Mouse (Mus musculus): Measurements from ENCODE around the gene Trp53inp2.

Gene Trp53inp2

DNA sequence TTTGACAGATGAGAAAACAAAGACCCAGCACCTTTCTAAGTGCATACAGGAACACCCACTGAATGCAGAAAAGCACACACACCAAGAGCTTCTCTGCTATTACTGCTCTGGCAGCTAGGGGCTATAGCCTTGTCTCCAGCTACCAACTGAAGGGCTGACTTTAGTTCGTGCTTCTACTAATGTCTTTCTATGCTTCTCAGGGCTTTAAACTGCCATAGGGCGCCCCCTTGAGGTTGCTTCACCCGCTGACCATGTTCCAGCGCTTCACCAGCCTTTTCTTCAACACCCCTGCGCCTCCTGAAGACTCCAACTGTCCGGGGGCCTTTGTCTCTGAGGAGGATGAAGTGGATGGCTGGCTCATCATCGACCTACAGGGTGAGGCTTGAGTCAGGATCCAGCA lies 4.2 kb downstream of the Trp53inp2 start:
- DNase-seq (ENCODE audit: low read depth, low spot score) = peak; percentile 74

DNA sequence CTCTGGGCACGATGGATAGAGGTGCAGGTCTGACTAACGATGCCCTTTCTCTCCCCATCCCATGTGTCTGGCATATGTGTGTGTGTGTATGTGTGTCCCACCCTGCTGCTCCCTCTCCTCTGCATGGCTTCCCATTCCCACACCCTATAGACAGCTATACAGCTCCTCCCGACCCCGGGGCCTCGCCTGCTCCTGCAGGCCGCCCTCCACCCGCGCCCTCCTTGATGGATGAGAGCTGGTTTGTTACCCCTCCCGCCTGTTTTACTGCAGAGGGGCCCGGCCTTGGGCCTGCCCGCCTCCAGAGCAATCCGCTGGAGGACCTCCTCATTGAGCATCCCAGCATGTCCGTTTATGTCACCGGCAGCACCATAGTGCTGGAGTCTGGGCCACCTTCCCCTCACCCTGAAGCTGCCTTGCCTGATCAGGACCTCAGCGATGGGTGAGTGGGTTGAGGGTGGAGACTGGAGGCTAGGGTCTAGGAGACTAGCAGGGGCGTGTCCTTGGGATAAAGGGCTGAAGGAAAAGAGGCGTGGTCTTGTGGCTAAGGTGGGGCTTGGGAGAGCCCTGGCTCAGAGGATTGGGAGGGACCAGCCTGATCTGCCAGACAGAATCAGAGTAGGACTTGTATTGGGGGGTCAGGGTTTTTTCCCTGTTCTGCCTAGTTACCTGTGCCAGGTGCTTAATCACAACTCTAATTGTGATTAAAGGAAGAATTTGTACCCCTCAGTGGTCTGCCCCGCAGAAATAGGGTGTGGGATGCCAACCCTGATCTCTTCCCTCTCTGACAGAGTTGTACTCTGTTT lies 5.1 kb downstream of the Trp53inp2 start:
- no peak for DNase-seq (ENCODE audit: low read depth, low spot score)

DNA sequence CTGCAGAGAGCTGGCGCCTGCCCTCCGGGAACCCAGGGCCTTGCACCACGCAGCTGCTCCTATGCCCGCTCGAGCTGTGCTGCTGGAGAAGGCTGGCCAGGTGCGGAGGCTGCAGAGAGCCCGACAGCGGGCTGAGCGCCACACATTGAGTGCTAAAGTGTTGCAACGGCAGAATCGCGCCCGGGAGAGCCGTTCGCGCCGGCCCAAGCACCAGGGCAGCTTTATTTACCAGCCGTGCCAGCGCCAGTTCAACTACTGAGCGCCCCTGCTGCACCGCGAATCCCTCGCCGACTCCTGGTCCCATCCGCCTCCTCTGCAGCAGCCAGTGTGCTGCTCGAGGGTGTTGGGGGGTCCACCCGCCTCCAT lies 5.7 kb downstream of the Trp53inp2 start:
- DNase-seq (ENCODE audit: low read depth, low spot score) = no peak

DNA sequence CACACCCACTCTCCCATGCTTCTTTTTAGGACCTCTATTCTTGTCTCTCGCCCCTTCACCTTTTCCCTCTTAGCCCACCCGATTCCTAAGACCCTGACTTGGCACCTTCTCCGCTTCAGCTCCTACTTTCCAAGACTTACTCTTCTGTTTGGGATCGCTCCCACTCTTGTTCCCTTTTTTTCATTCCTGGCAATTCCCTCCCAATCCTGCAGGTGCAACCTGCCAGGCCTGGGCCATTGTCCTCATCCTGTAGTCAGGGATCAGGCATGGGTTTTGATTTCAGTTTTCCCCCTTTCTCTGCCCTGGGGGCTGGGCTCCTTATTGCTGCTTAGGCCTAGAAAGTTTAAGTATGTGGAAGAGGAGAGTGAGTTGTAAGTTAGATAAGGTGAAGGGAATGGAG lies 6.2 kb downstream of the Trp53inp2 start:
- DNase-seq (ENCODE audit: low read depth, low spot score) = no peak

DNA sequence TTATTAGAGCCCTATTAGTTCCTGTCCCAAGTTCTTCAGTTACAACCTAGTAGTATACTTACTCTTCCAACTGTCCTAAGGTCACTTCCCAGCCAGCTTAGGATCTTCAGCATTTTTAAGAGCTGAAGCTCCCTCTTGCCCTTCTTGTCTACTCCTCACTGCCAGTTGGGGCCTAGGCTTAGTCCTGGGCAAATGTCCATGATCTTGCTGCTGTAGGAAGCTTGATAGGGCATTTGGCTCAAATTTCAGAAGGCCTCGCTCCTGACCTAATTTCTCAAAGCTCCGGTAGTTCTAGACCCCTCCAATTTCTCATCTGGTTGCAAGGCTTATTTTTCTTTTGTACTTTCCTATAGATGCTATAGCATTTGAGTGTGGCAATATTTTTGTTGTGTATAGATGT lies 7.7 kb downstream of the Trp53inp2 start:
- no peak for DNase-seq (ENCODE audit: low read depth, low spot score)

DNA sequence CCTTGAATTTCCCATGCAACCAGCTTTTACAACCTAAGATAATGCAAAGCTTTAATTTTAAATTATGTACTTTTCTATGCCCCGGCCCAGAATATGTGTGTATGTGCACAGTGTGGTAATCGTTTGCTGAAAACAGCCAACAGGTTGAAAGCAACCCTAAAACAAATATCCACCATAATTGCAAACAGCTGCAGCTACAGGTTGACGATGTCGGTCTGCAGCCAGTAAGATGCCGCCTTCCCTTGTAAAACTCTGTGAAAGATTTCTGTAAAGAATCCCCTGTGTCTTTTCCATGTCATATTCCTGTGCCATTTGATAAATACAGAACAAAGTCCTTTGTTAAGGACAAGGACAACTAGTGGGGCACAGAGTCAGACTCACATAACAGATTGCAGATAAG lies 13.7 kb downstream of the Trp53inp2 start:
- no peak for DNase-seq (ENCODE audit: low read depth, low spot score)

DNA sequence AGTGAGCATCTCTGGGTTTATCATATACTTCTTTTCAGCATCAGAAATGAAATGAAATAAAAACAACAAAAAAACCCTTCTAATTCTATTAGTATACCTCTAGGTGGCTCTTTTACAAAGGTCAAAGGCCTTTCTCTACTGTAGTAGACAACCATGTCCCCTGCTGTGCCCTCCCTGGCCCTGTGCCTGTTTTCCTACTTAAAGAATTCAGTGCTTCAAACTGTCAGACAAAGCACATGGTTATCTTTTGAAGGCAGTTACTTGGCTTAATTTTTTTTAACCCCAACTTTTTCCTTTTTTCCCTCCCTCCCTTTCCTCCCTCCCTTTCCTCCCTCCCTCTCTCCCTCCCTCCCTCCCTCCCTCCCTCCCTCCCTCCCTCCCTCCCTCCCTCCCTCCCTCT lies 19.4 kb downstream of the Trp53inp2 start:
- no peak for DNase-seq (ENCODE audit: low read depth, low spot score)

DNA sequence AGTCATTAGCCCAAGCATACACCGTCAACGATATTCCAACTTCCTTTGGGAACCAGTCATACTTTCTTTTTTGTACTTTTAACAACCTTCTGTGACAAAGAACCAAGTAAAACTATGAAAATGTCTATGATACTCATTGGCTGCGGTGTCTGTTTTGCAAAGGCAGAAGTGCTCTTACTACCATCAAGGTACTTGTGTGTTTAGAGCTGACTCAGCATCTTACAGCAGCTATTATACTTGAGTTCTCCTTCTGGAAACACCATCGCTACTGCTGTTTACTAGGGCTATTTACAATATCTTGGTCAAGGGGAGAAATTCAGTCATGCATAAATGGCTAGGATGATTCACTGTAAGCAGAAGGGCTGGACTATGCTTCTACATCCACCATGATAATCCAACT lies 21.1 kb downstream of the Trp53inp2 start:
- DNase-seq (ENCODE audit: low read depth, low spot score) = no peak

DNA sequence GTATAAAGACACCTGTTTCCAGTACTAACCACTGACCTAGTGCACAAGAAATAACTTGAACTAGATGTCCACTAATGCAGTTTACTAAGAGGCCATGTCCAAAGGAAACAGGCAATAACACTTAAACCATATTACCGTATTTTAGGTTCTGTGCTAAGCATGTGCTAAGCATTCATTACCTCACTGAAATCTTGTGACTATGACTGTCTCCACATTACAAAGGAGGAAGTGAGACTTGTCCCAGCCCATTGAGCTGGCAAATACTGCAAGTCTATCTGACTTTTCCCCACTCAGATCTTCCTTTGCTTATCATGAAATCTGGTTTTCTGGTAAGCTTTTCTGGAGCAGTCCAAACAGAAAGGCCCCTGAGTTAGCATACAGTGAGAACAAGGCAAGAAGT lies 23.8 kb downstream of the Trp53inp2 start:
- no peak for DNase-seq (ENCODE audit: low read depth, low spot score)

DNA sequence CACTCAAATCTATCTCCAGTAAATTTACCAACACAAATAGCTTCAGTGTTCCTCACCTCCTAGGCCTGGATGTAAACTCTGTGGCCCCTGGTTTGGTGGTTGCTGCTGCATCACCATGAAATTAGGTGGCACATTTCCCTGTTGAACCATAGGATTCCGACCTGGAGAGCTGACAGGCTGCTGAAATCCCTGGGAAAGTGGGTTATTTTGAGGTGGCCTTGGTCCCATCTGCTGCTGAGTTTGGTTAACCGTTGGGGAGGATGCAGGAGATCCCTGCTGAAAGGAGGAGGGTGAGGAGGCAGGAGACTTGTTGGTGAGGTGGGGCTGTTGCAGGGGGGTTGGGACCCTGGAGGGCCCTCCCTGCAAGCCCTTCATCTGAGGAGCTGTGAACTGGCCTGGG lies 40.1 kb downstream of the Trp53inp2 start:
- DNase-seq (ENCODE audit: low read depth, low spot score) = no peak

DNA sequence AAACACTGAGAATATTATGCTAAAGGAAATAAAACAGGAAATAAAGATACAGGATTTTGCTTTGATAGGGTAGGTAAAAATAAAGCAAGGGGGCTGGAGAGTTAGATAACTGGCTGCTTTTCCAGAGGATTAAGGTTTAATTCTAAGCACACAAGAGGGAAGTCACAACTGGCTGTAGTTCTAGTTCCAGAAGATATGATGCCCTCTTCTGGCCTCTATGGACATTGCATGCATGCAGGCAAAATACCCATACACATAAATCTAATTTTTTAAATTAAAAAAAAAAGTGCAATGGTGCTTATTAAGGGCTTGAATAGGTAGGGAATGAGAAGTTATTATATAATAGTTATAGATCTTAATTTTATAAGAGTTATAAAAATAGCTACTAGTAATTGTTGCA lies 55.6 kb downstream of the Trp53inp2 start:
- DNase-seq (ENCODE audit: low read depth, low spot score) = no peak
